Mouse (Mus musculus): ENCODE measurements around the gene Frmd4b.

DNA sequence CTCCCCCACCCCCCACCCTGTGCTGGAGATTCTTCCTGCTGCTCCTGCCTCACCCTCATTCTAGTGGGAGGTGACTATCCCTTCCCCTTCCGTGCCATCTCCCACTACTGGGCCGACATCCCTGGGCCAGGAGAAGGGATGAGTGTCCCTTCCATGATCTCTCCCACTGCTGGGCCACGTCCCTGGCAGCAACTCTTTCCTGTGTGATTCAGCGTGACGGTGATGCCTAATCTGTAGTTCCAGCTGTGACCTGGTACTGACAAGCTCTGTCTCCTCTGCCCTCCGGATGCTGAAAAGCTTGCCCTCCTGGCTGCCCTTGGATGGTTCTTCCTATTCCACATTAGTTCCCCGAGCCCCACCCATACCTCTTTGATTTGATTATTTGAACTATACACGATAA, 31.3 kb downstream of the Frmd4b start:
- no peak for TF ChIP-seq POLR2A (IDR thresholded peaks at IDR 0.05; ENCODE audit: insufficient read length, low read depth)
- TF ChIP-seq MYOG (IDR thresholded peaks at IDR 0.05; ENCODE audit: control insufficient read depth in 1 of 3, insufficient read depth in 1 of 3, insufficient read length in 2 of 3, low read depth in 2 of 3): no peak
- no peak for TF ChIP-seq MAX (IDR thresholded peaks at IDR 0.05; ENCODE audit: low read depth)
- TF ChIP-seq USF1 (IDR thresholded peaks at IDR 0.05; ENCODE audit: low read depth): no peak
- TF ChIP-seq SRF (IDR thresholded peaks at IDR 0.05; ENCODE audit: control insufficient read depth, insufficient read length, low read depth): no peak
